Mouse (Mus musculus) spleen, postnatal 36 days (tissue): ENCODE measurements around the gene Slc25a21.

ENCODE experiments used
- DNase-seq, 2 experiments: peaks; one replicate each; pipeline ENCODE4 v3.0.0; 2022; ENCODE audit warnings: low spot score in 2 of 2, mixed read lengths in 1 of 2

The Slc25a21 gene

DNA sequence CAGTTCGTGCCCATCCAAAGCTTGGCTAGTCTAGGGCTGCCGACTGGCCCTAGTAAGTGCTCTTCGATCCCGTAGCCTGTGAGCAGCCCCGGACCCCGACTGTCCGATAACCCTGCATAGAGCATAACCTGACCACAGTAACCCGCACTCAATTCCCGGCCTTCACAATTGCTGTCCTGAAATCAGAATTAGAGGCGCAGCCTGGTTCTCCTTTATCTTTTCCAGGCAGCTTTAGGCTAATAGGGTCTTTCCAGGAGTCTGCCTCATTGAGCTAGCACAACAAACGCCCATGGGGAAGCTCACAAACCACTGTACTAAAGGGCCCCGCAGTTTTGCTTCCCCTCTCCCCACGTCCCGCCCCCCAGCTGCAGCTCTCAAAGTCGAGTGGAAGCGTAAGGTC lies 506.9 kb downstream of the Slc25a21 start:
- DNase-seq, result no peak

- no peak for DNase-seq
These were observed 507.5 kb downstream of the Slc25a21 start for GRCm38 (mm10) chr12:56689736-56690135.

DNA sequence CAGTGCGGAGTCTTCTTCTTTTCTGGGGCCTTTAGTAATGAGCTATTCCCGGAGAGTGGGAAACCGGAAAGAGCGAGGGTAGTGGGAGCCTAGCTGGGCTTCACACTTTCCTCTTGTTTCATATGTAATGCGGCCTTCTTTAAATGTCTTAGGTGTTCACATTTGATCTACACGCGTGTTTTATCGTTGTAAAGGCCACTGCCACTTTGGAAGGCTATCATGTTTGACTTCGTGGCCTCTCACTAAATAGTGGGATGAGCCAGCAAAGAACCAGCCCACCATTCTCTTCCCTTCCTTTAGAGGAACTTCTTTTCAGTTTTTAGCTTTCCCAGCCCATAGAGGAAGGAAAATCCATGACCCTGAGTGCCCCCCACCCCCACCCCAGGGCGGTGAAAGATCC lies 507.9 kb downstream of the Slc25a21 start:
- no peak for DNase-seq

DNA sequence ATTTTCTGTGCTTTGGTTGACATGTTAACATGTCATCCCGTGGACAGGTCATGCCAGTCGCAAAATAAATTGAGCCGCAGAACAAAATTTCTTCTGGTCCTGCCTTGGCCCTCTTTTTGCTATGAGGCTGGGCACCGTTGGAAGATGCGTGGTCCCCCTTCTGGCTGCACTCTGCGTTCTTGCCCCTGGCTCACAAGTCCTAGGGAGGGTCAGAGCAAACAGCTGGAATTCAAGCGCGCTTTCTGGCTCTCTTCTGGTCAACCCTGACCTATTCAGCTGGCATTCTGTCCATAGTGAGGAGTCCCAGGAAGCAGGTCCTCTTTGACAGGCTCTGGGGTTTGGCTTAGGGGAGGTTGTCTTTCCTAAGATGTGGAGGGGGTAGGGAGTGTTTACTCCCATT lies 508.4 kb downstream of the Slc25a21 start:
- DNase-seq, result no peak

GRCm38 (mm10) chr12:56688482-56688840 lies 508.8 kb downstream of the Slc25a21 start:
- no peak for DNase-seq

DNA sequence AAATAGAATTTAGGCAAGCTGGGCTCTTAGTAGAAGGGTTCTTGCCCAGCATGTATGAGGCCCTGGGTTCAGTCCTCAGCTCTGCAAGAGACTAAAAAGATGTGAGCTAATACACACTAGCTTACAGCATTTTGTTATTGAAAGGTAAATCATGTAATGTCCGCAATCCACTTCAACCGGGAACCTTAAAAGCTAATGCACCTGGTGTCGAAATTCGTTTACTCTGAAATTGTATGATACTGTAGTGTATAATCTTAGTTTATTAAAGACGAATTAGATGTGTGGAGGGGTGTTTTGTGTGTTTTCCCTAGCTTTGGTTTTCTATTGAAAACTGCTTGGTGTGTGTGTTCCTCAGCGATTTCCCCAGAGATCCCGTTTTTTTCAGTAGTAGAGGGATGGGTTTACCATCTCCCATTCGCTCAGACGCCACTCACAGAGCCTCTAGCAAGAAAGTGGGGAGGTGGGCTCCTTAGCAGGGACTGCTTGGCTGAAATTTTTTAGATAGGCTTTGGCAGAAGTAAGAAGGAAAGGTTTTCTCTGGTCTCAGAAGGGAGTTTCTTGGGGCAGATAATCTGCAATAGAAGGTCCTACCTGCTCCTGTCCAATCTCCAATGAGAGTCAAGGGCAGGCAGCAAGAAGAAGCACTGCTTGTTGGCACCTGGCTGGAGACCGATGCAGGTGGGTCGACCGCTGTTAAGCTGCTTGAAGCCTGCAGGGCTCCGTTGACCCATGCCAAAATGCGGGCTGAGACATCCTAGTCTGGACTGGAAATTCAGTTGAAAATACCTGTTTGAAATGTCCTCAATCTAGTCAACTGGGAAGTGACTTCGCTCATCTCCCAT lies 509.4 kb downstream of the Slc25a21 start:
- DNase-seq, result no peak

GRCm38 (mm10) chr12:56681096-56681811 lies 516.0 kb downstream of the Slc25a21 start:
- no peak for DNase-seq

DNA sequence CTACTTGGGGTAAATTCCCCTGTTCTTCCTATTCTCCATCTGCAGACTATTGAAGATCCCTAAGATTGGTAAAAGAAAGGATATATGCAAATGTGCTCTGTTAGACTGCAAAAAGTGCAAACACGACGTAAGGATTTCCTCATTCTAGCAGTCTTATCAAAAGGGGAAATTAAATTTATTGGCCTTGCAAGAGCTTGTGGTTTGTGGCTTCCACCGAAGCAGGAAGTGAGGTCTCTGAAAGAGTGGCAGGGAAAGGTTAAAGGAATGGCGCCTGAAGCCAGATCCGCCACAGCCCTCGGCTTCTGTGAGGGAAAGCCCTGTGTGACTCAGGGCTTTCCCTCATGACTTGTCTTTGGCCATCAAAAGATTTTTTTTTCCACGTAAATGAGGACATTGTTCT lies 519.7 kb downstream of the Slc25a21 start:
- DNase-seq, result no peak

GRCm38 (mm10) chr12:56674726-56675125 lies 522.5 kb downstream of the Slc25a21 start:
- no peak for DNase-seq

GRCm38 (mm10) chr12:56670795-56671194 lies 526.5 kb downstream of the Slc25a21 start:
- no peak for DNase-seq

DNA sequence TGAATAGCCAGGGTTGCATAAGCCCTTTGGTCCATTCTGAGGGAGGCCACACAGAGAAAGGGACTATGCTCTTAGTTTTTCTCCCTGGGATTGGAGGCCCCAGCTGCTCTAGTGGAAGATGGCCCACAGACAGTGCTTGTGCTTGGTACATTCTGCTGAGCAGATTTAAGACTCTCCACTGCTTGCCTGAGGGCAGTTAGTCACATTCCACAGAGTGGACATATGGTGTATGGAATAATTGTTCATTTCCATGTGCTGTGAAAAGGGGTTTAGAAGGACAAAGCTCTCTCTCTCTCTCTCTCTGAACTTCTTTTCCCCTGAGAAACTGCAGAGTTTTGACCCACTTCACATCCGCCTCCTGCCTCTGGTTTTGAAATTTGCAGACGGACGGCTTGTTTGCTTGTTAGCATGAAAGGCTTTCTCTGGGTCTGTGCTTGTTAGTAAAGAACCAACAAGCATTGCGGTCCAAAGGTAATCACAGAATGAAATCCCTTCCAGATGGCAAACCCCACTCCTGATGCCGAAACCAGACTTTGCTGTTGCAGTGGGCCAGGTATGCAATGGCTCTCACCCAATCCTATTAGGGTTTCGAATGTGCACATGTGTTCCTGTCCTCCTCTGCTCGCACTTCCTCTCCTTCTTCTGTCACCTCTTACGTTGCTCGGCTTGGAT lies 527.7 kb downstream of the Slc25a21 start:
- no peak for DNase-seq
